Mouse (Mus musculus): ENCODE measurements around the gene Tmem200b. TPM values are rescaled to one million over a fixed set of nuclear protein-coding genes. Genes with fewer than 3 reads are reported as not detected.

Tmem200b gene
- polyA plus RNA-seq, 2 experiments = 9.5 to 25.3 TPM

- Histone ChIP-seq H3K9me3 (ENCODE audit: control insufficient read depth, low read length) (no peaks in the 10 kb centered on the region), H3K27me3 (ENCODE audit: control insufficient read depth, insufficient read depth, low read length) (no peaks in the 10 kb centered on the region), H3K27ac (replicated peaks; ENCODE audit: low read depth, low read length) (peak overlapping the region; percentile 100), H3K4me1 (ENCODE audit: control insufficient read depth, insufficient read depth, low read length) (peaks cover 36% of the 10 kb centered on the region), H3K36me3 (ENCODE audit: control insufficient read depth, insufficient read depth, low read length) (no peaks in the 10 kb centered on the region), H3K9ac (ENCODE audit: low read depth, low read length, severe bottlenecking) (peak overlapping the region; percentile 100), H3K4me3 (replicated peaks; ENCODE audit: low read length) (peak overlapping the region; percentile 100), H3K4me2 (replicated peaks; ENCODE audit: low read depth, low read length, severe bottlenecking) (peak overlapping the region; percentile 90)
- no peak for TF ChIP-seq POLR2A (IDR thresholded peaks at IDR 0.05; ENCODE audit: borderline replicate concordance, extremely low read depth, insufficient read depth, insufficient read length)
- DNase-seq (ENCODE audit: low spot score) (no peak), ATAC-seq (ENCODE audit: low FRiP score, low read depth) (no peak)
- 3% methylated on average over 11 of the region's 11 CpGs for WGBS
Measured at GRCm38 (mm10) chr4:131874567-131874966, 47.0 kb upstream of the Tmem200b start.

- H3K4me1 ChIP-seq (ENCODE audit: control insufficient read depth, insufficient read depth, low read length) = peaks cover 36% of the 10 kb centered on the region
- peak overlapping the region; percentile 90 for H3K4me2 ChIP-seq (replicated peaks; ENCODE audit: low read depth, low read length, severe bottlenecking)
- ATAC-seq (ENCODE audit: low FRiP score, low read depth) (no peak), DNase-seq (ENCODE audit: low spot score) (no peak)
- no peak for TF ChIP-seq POLR2A (IDR thresholded peaks at IDR 0.05; ENCODE audit: borderline replicate concordance, extremely low read depth, insufficient read depth, insufficient read length)
- WGBS = 35% methylated on average over 3 of the region's 3 CpGs
- H3K27me3 ChIP-seq (ENCODE audit: control insufficient read depth, insufficient read depth, low read length) = no peaks in the 10 kb centered on the region
- H3K9me3 ChIP-seq (ENCODE audit: control insufficient read depth, low read length) = no peaks in the 10 kb centered on the region
- H3K4me3 ChIP-seq (replicated peaks; ENCODE audit: low read length) = peak overlapping the region; percentile 100
- no peak overlapping the region for H3K27ac ChIP-seq (replicated peaks; ENCODE audit: low read depth, low read length)
- H3K36me3 ChIP-seq (ENCODE audit: control insufficient read depth, insufficient read depth, low read length) = no peaks in the 10 kb centered on the region
- peak overlapping the region; percentile 100 for H3K9ac ChIP-seq (ENCODE audit: low read depth, low read length, severe bottlenecking)
Measured at GRCm38 (mm10) chr4:131875242-131875641, 46.3 kb upstream of the Tmem200b start.

GRCm38 (mm10) chr4:131876836-131877235 is 44.7 kb upstream of the Tmem200b start:
- no peak for TF ChIP-seq POLR2A (IDR thresholded peaks at IDR 0.05; ENCODE audit: borderline replicate concordance, extremely low read depth, insufficient read depth, insufficient read length)
- ATAC-seq (ENCODE audit: low FRiP score, low read depth) (no peak), DNase-seq (ENCODE audit: low spot score) (no peak)
- Histone ChIP-seq H3K36me3 (ENCODE audit: control insufficient read depth, insufficient read depth, low read length) (no peaks in the 10 kb centered on the region), H3K4me1 (ENCODE audit: control insufficient read depth, insufficient read depth, low read length) (peaks cover 36% of the 10 kb centered on the region), H3K27me3 (ENCODE audit: control insufficient read depth, insufficient read depth, low read length) (no peaks in the 10 kb centered on the region), H3K4me3 (replicated peaks; ENCODE audit: low read length) (no peak overlapping the region), H3K9ac (ENCODE audit: low read depth, low read length, severe bottlenecking) (no peak overlapping the region), H3K4me2 (replicated peaks; ENCODE audit: low read depth, low read length, severe bottlenecking) (no peak overlapping the region), H3K27ac (replicated peaks; ENCODE audit: low read depth, low read length) (no peak overlapping the region), H3K9me3 (ENCODE audit: control insufficient read depth, low read length) (no peaks in the 10 kb centered on the region)
- WGBS = 62% methylated on average over 2 of the region's 2 CpGs

GRCm38 (mm10) chr4:131879692-131880091 is 41.9 kb upstream of the Tmem200b start:
- no peaks in the 10 kb centered on the region for H3K27me3 ChIP-seq (ENCODE audit: control insufficient read depth, insufficient read depth, low read length)
- DNase-seq (ENCODE audit: low spot score) (no peak), ATAC-seq (ENCODE audit: low FRiP score, low read depth) (no peak)
- no peaks in the 10 kb centered on the region for H3K9me3 ChIP-seq (ENCODE audit: control insufficient read depth, low read length)
- no peak overlapping the region for H3K4me3 ChIP-seq (replicated peaks; ENCODE audit: low read length)
- peaks cover 32% of the 10 kb centered on the region for H3K4me1 ChIP-seq (ENCODE audit: control insufficient read depth, insufficient read depth, low read length)
- WGBS = 72% methylated on average over 1 of the region's 1 CpGs
- TF ChIP-seq POLR2A (IDR thresholded peaks at IDR 0.05; ENCODE audit: borderline replicate concordance, extremely low read depth, insufficient read depth, insufficient read length) = no peak
- peaks cover 5% of the 10 kb centered on the region; the same call in 1 of the 2 replicates for H3K36me3 ChIP-seq (ENCODE audit: control insufficient read depth, insufficient read depth, low read length)
- H3K4me2 ChIP-seq (replicated peaks; ENCODE audit: low read depth, low read length, severe bottlenecking) = no peak overlapping the region
- H3K9ac ChIP-seq (ENCODE audit: low read depth, low read length, severe bottlenecking) = no peak overlapping the region
- no peak overlapping the region for H3K27ac ChIP-seq (replicated peaks; ENCODE audit: low read depth, low read length)

GRCm38 (mm10) chr4:131881306-131881705 is 40.3 kb upstream of the Tmem200b start:
- peaks cover 21% of the 10 kb centered on the region for H3K36me3 ChIP-seq (ENCODE audit: control insufficient read depth, insufficient read depth, low read length)
- H3K9ac ChIP-seq (ENCODE audit: low read depth, low read length, severe bottlenecking) = no peak overlapping the region
- 84% methylated on average over 7 of the region's 7 CpGs for WGBS
- no peak overlapping the region for H3K27ac ChIP-seq (replicated peaks; ENCODE audit: low read depth, low read length)
- DNase-seq (ENCODE audit: low spot score) (no peak), ATAC-seq (ENCODE audit: low FRiP score, low read depth) (no peak)
- H3K4me3 ChIP-seq (replicated peaks; ENCODE audit: low read length) = no peak overlapping the region
- H3K4me2 ChIP-seq (replicated peaks; ENCODE audit: low read depth, low read length, severe bottlenecking) = no peak overlapping the region
- TF ChIP-seq POLR2A (IDR thresholded peaks at IDR 0.05; ENCODE audit: borderline replicate concordance, extremely low read depth, insufficient read depth, insufficient read length) = no peak
- no peaks in the 10 kb centered on the region for H3K9me3 ChIP-seq (ENCODE audit: control insufficient read depth, low read length)
- H3K4me1 ChIP-seq (ENCODE audit: control insufficient read depth, insufficient read depth, low read length) = peaks cover 17% of the 10 kb centered on the region; the same call in 1 of the 2 replicates
- H3K27me3 ChIP-seq (ENCODE audit: control insufficient read depth, insufficient read depth, low read length) = no peaks in the 10 kb centered on the region

- Histone ChIP-seq H3K4me1 (ENCODE audit: control insufficient read depth, insufficient read depth, low read length) (peaks cover 6% of the 10 kb centered on the region; the same call in 1 of the 2 replicates), H3K4me3 (replicated peaks; ENCODE audit: low read length) (no peak overlapping the region), H3K4me2 (replicated peaks; ENCODE audit: low read depth, low read length, severe bottlenecking) (no peak overlapping the region), H3K9me3 (ENCODE audit: control insufficient read depth, low read length) (no peaks in the 10 kb centered on the region), H3K36me3 (ENCODE audit: control insufficient read depth, insufficient read depth, low read length) (peaks cover 34% of the 10 kb centered on the region), H3K9ac (ENCODE audit: low read depth, low read length, severe bottlenecking) (no peak overlapping the region), H3K27ac (replicated peaks; ENCODE audit: low read depth, low read length) (no peak overlapping the region), H3K27me3 (ENCODE audit: control insufficient read depth, insufficient read depth, low read length) (no peaks in the 10 kb centered on the region)
- DNase-seq (ENCODE audit: low spot score) (no peak), ATAC-seq (ENCODE audit: low FRiP score, low read depth) (no peak)
- 71% methylated on average over 6 of the region's 6 CpGs for WGBS
- TF ChIP-seq POLR2A (IDR thresholded peaks at IDR 0.05; ENCODE audit: borderline replicate concordance, extremely low read depth, insufficient read depth, insufficient read length) = no peak
Measured at GRCm38 (mm10) chr4:131883571-131883970, 38.0 kb upstream of the Tmem200b start.
